Mouse (Mus musculus): ENCODE results near the gene Prr5l.

GRCm38 (mm10) chr2:101932169-101932936 lies 49.5 kb upstream of the Prr5l start:
- no peak for TF ChIP-seq CTCF (IDR thresholded peaks at IDR 0.05; ENCODE audit: control insufficient read depth, insufficient read depth, insufficient read length)
- TF ChIP-seq USF1 (IDR thresholded peaks at IDR 0.05; ENCODE audit: low read depth): no peak
- TF ChIP-seq MYOG (IDR thresholded peaks at IDR 0.05; ENCODE audit: control insufficient read depth, extremely low read depth, insufficient read length): no peak
- TF ChIP-seq CEBPB (IDR thresholded peaks at IDR 0.05; ENCODE audit: low read depth): no peak
- no peak for TF ChIP-seq MAX (IDR thresholded peaks at IDR 0.05)
- no peak for TF ChIP-seq MYOD1 (IDR thresholded peaks at IDR 0.05; ENCODE audit: control insufficient read depth, insufficient read length, low read depth)
